Mouse (Mus musculus): ENCODE data around the gene BC024978.

DNA sequence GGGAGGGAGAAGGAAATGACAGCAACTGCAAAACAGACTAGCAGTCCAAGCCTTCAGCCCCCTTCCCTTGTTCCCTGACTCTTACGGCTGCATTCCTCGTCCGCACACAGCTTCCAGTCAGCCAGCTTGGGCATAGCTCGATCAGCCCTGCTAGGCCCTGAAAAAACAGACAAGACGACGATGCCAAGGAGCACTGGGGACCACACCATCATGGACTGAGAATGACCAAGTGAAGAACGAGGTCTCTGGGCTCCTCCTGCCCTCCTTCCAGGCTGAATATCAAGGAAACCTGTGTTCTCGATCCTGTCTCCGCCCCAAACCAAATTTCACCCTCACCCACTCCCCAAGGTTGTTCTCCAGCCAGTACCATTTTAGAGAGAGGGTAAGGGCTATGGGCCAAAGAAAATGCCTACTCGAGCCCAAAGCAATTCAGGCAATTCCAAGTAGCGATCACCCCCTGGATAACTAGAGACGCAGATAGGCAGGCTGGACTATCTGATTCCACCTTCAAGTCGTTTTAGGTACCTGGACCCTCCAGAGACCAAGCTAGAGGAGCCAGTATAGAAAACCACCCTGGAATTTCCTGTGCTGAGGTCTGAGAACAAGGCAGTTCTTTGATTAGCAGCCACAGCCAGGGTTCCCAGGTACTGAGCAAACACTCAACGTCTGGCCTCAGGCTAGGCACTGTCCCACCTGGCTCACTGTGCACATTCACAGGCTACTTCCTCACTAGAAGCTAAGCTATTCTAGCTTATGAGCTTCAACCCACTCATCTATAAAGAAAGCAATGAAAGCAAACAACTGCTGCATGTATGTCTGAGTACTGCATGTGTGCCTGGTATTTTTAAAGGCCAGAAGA is 14.5 kb upstream of the BC024978 start, which contains the start of the genes Gm21983 and Mia:
- no peak for TF ChIP-seq EP300 (IDR thresholded peaks at IDR 0.05)
- TF ChIP-seq CTCF (IDR thresholded peaks at IDR 0.05) = no peak

Data from lung, postnatal 0 days (tissue).